Mouse (Mus musculus): ENCODE results near the gene Higd1a.
A peak's percentile ranks its signal among the peaks of the same experiment; 100 is the strongest.

The Higd1a gene

GRCm38 (mm10) chr9:121858153-121858488, at the start of gene Higd1a:
TSS of gene Higd1a (minus strand) at chr9:121858362.
- DNase-seq (ENCODE audit: low spot score in 2 of 2): no peak

- no peak for DNase-seq (ENCODE audit: low spot score in 2 of 2)
These were observed 49.4 kb upstream of the Higd1a start for GRCm38 (mm10) chr9:121907356-121908070.

GRCm38 (mm10) chr9:121906456-121906855, 48.3 kb upstream of the Higd1a start:
- no peak for DNase-seq (ENCODE audit: low spot score in 2 of 2)

GRCm38 (mm10) chr9:121905556-121906185, 47.5 kb upstream of the Higd1a start:
- DNase-seq (ENCODE audit: low spot score in 2 of 2): no peak

- no peak for DNase-seq (ENCODE audit: low spot score in 2 of 2)
These were observed 46.8 kb upstream of the Higd1a start for GRCm38 (mm10) chr9:121904946-121905345.

GRCm38 (mm10) chr9:121904319-121904718, 46.2 kb upstream of the Higd1a start:
- no peak for DNase-seq (ENCODE audit: low spot score in 2 of 2)

GRCm38 (mm10) chr9:121903476-121904305, 45.5 kb upstream of the Higd1a start:
- DNase-seq (ENCODE audit: low spot score in 2 of 2): peak; percentile 35 to 43

GRCm38 (mm10) chr9:121901710-121902700, 43.8 kb upstream of the Higd1a start:
- DNase-seq (ENCODE audit: low spot score in 2 of 2): no peak

- no peak for DNase-seq (ENCODE audit: low spot score in 2 of 2)
These were observed 42.2 kb upstream of the Higd1a start for GRCm38 (mm10) chr9:121900282-121900855.

GRCm38 (mm10) chr9:121899306-121899705, 41.1 kb upstream of the Higd1a start:
- DNase-seq (ENCODE audit: low spot score in 2 of 2): no peak

GRCm38 (mm10) chr9:121898245-121898644, 40.1 kb upstream of the Higd1a start, which contains the start of gene Ackr2:
TSS of gene Ackr2 (plus strand) at chr9:121898355.
- no peak for DNase-seq (ENCODE audit: low spot score in 2 of 2)

GRCm38 (mm10) chr9:121896820-121897219, 38.7 kb upstream of the Higd1a start:
- DNase-seq (ENCODE audit: low spot score in 2 of 2): no peak

GRCm38 (mm10) chr9:121895392-121895993, 37.3 kb upstream of the Higd1a start:
- peak; percentile 43 to 60 for DNase-seq (ENCODE audit: low spot score in 2 of 2)

GRCm38 (mm10) chr9:121894447-121894846, 36.3 kb upstream of the Higd1a start:
- peak in 1 of 2 experiments; percentile 37 for DNase-seq (ENCODE audit: low spot score in 2 of 2)

- no peak for DNase-seq (ENCODE audit: low spot score in 2 of 2)
These were observed 34.0 kb upstream of the Higd1a start for GRCm38 (mm10) chr9:121892057-121892687.

GRCm38 (mm10) chr9:121891301-121891700, 33.1 kb upstream of the Higd1a start:
- DNase-seq (ENCODE audit: low spot score in 2 of 2): peak in 1 of 2 experiments; percentile 20

GRCm38 (mm10) chr9:121890441-121890941, 32.3 kb upstream of the Higd1a start:
- peak; percentile 77 to 84 for DNase-seq (ENCODE audit: low spot score in 2 of 2)

GRCm38 (mm10) chr9:121889927-121890440, 31.8 kb upstream of the Higd1a start:
- no peak for DNase-seq (ENCODE audit: low spot score in 2 of 2)

- DNase-seq (ENCODE audit: low spot score in 2 of 2): peak; percentile 42 to 46
These were observed 23.9 kb upstream of the Higd1a start for GRCm38 (mm10) chr9:121882015-121882457.

Data from heart, adult 9 months (tissue).